Mouse (Mus musculus): Measurements from ENCODE around the gene Tti1.

DNA sequence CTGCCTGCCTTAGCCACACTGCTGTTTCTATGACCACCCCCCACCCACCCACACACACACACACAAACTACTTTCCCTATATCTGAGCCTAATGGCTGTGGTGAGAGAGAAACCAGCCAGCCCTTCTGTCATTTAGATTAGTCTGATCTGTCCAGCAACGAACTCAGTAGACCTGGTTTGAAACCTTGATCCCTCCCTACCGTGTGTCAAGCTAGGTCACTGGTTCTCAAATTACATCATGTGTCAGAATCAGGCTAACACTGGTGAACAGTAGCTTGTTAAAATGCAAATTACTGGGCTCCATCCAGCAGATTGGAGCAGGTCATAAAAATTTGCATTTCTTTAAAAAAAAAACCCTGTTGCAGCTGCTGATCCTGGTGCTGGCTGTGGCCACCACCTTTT, 70.5 kb downstream of the Tti1 start:
- TF ChIP-seq CTCF (IDR thresholded peaks at IDR 0.05; ENCODE audit: insufficient read depth, low read length) (no peak), POLR2A (IDR thresholded peaks at IDR 0.05; ENCODE audit: borderline replicate concordance, extremely low read depth, low read depth, low read length) (no peak)
